Mouse (Mus musculus) G1E (cell line): ENCODE measurements at regions not wholly inside any gene's neighbourhood (a gene's known extent, or its start where the extent isn't known, plus 50 kb on each side); places are given as distances from the start of the nearest gene placed in this dataset.

Experiments
- CTCF ChIP-seq: IDR thresholded peaks from 2 replicates; pipeline ENCODE4 v1.5.1; 2012; ENCODE audit warnings: low read depth, low read length, inconsistent platforms, mixed read lengths
- GATA1 ChIP-seq: IDR thresholded peaks from 2 replicates; pipeline ENCODE4 v1.6.1; 2012; ENCODE audit warnings: borderline replicate concordance, low read length, inconsistent platforms, mixed read lengths
- POLR2AphosphoS5 ChIP-seq: IDR thresholded peaks from 2 replicates; pipeline ENCODE4 v1.6.1; 2012; ENCODE audit warnings: low read depth, low read length, inconsistent platforms; ENCODE audit not compliant: insufficient replicate concordance
- TAL1 ChIP-seq: conservative IDR thresholded peaks from 2 replicates; pipeline ENCODE4 v1.6.1; 2012; ENCODE audit warnings: low read depth, low read length, inconsistent platforms, mixed read lengths

DNA sequence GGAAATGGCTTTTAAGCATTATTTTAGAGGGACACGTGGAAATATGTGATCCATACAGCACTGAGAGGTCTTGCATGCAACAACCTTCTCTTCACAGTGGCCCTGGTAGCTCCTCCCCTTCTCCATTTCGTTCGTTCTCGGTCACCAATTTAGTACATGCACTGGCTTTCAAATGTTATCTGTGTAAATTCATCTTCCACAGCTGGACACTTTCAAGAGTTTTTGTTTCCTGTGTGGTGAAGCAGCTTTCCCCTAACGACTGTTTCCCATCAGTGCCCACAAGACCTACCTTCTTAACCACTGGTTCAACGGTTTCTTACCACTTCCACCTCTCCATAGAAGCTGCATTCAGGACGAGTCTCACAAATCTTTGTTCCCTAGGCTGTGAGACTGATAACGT, 368.8 kb downstream of the Ptprc start:
- TF ChIP-seq CTCF (no peak), GATA1 (no peak), POLR2AphosphoS5 (no peak), TAL1 (no peak)
